In the genomic region with DNA sequence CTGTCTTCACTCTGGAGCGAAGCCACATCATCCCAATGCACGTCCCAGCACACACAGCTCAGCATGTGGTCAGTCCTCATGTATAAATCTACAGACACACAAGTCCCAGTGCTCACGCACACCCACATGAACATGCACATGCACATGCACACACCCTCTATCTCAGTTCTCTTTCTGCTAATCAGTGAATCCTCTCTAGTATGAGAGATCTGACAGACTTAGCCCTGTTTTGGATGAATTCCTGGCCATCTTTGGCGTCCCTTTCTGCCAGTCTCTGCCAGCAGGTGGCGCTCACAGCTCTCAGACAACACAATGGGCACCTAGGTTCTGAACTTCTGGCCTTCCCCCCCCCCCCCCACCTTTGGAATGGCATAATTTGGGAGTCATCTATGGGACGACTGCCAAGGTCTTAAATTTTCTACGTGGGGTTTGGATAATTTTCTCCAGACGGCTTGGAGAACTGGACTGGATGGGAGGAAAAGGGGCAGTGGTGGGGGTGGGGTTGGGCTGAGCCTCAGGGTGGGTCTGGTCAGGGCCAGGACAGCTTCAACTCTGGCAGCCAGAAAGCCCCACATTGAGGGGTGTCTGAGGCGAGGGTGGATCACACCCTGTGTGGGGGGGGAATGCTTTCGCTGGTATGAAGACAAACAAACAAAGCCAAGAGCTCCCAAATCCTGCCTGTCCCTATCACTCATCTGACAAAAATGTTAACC, we compare ENCODE assay signal across 9 mouse cellular contexts.
A peak's percentile ranks its signal among the peaks of the same experiment; 100 is the strongest.
DNase-seq lines count a peak whose midpoint lies in the region; ATAC-seq lines count a peak whose summit lies in the region.
"Had no signal": no experiment of that assay in that cellular context is flagged by ENCODE, and none has a peak within 500 bp of the region (broad histone marks: within the 10 kb centered on the region; RNA-seq: fewer than 3 reads in every experiment).

No protein-coding gene starts in this region.

- WGBS in intestine, embryonic 15.5 days: 20% methylated on average over 10 of the region's 10 CpGs
- WGBS in midbrain, embryonic 13.5 days: 24% methylated on average over 10 of the region's 10 CpGs

- no peak overlapping the region for H3K9ac ChIP-seq in intestine, embryonic 15.5 days
- no peak overlapping the region for H3K9ac ChIP-seq in midbrain, embryonic 13.5 days (replicated peaks)

- no peak overlapping the region for H3K27ac ChIP-seq in intestine, embryonic 15.5 days
- H3K27ac ChIP-seq in midbrain, embryonic 13.5 days: no peak overlapping the region

- intact Hi-C loops in left cerebral cortex, postnatal 25 days (cut with DNase I): loop anchor here (1.0 to 5.0 kb wide), 2 partner anchors 507 to 573 kb away; no protein-coding TSS in a partner anchor

- peaks cover 19% of the 10 kb centered on the region for H3K4me1 ChIP-seq in intestine, embryonic 15.5 days (replicated peaks)
- peaks cover under 1% of the 10 kb centered on the region for H3K4me1 ChIP-seq in midbrain, embryonic 13.5 days (replicated peaks)

- no peaks in the 10 kb centered on the region for H3K36me3 ChIP-seq in intestine, embryonic 15.5 days
- H3K36me3 ChIP-seq in midbrain, embryonic 13.5 days: no peaks in the 10 kb centered on the region

- peaks cover 4% of the 10 kb centered on the region; the same call in 1 of the 2 replicates for H3K27me3 ChIP-seq in intestine, embryonic 15.5 days (replicated peaks)
- peaks cover 98% of the 10 kb centered on the region for H3K27me3 ChIP-seq in midbrain, embryonic 13.5 days

- no peak overlapping the region for H3K4me3 ChIP-seq in intestine, embryonic 15.5 days (replicated peaks)
- H3K4me3 ChIP-seq in midbrain, embryonic 13.5 days (replicated peaks): no peak overlapping the region
- H3K4me3 ChIP-seq: megakaryocyte, embryonic 14.5 days had no signal

- peak; percentile 70 for DNase-seq in ZHBTc4 (ENCODE audit: low read depth, low spot score)
- peak; percentile 93 to 96 for DNase-seq in cerebellum, postnatal 10 days
- DNase-seq in frontal cortex, postnatal 36 days (ENCODE audit: low spot score in 2 of 2): peak; percentile 74 to 86
- peak; percentile 78 to 82 for DNase-seq in left cerebral cortex, postnatal 25 days (ENCODE audit: low spot score in 2 of 2)
- peak; percentile 60 to 86 for DNase-seq in spleen, adult 18-20 months

- no peak overlapping the region for H3K4me2 ChIP-seq in intestine, embryonic 15.5 days (replicated peaks)
- H3K4me2 ChIP-seq in midbrain, embryonic 13.5 days (replicated peaks): no peak overlapping the region

- peak; percentile 70 for ATAC-seq in intestine, embryonic 15.5 days
- peak; percentile 83 for ATAC-seq in midbrain, embryonic 13.5 days
- no peak for ATAC-seq in inflammation-experienced regulatory T-cells, adult 6 months

- no peaks in the 10 kb centered on the region for H3K9me3 ChIP-seq in intestine, embryonic 15.5 days
- H3K9me3 ChIP-seq in midbrain, embryonic 13.5 days: no peaks in the 10 kb centered on the region
- H3K9me3 ChIP-seq: megakaryocyte, embryonic 14.5 days had no signal
